Mouse (Mus musculus) retina, adult 2 months (tissue): Measurements from ENCODE around the gene Atxn7l3b.

Experiments used
- DNase-seq: peaks from one replicate; pipeline ENCODE4 v3.0.0-alpha.2; 2012; ENCODE audit warnings: low read depth, low spot score

Atxn7l3b gene

DNA sequence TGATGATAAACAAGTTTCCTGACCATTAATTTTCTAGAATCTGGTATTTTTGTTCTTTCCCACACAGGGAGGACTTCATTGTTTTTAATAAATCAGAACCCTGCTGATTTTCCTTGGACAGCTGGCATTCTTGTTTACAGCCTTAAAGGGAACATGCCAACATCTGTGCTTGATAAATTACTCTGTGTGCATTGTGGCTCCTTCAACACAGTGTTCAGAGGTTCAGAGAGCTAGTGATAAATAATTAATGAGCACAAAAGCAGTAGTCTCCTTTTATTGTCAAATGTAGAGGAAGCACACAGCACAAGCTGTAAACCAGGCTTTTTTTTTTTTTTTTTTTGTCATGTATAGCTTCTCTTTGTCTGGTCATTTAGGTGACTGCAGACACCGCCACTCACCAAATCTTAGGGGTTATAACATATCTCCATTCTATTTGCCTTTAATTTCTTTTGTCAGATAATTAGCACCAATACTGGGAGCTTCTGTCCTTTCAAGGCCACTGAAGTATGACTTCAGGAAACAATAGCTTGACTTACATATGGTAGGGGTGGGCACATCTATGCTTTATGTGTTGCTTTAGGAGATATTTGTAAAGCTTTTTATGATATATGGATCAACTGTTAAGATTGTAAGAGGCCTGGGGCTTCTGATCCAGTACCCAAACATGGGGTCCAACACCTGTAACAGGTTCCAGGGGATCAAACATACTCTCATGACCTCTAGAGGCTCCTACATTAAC is 52.0 kb downstream of the Atxn7l3b start:
- no peak for DNase-seq
